Mouse (Mus musculus) forebrain, embryonic 14.5 days (tissue): ENCODE data around the gene Otud4. TPM values are rescaled to one million over a fixed set of nuclear protein-coding genes. Genes with fewer than 3 reads are reported as not detected.
"Not testable (repeated sequence)": the region's sequence is repeated elsewhere in the genome, so short reads cannot be mapped to it uniquely, and the experiment has no call there.

Source experiments
- ATAC-seq: fragments of 200-750 bp; cut with Nextera tagmentation; 2 replicates; pipeline ENCODE4 v1.8.0; 2017; ENCODE audit warnings: mild to moderate bottlenecking, moderate library complexity
- DNase-seq: peaks from one replicate; pipeline ENCODE4 v3.0.0-alpha.2; 2015; ENCODE audit warnings: low spot score
- H3K27ac ChIP-seq: fragments of 300-500 bp; sonication (generic); 2 replicates; pipeline ENCODE4 v1.5.1; 2014; ENCODE audit warnings: low read depth, mild to moderate bottlenecking, control low read depth, low read length, moderate library complexity
- H3K27me3 ChIP-seq: fragments of 300-500 bp; sonication (generic); replicated peaks from 2 replicates; pipeline ENCODE4 v1.6.1; 2014; ENCODE audit warnings: low read length, control low read depth, mixed read lengths; ENCODE audit not compliant: control insufficient read depth, insufficient read depth
- H3K36me3 ChIP-seq: fragments of 300-500 bp; sonication (generic); 2 replicates; pipeline ENCODE4 v1.6.1; 2014; ENCODE audit warnings: low read length, control low read depth; ENCODE audit not compliant: control insufficient read depth, insufficient read depth
- H3K4me1 ChIP-seq: fragments of 300-500 bp; sonication (generic); 2 replicates; pipeline ENCODE4 v1.6.1; 2014; ENCODE audit warnings: antibody characterized with exemption, low read length, control low read depth; ENCODE audit not compliant: control insufficient read depth, insufficient read depth
- H3K4me2 ChIP-seq: fragments of 300-500 bp; sonication (generic); 2 replicates; pipeline ENCODE4 v1.6.1; 2014; ENCODE audit warnings: mild to moderate bottlenecking, control low read depth, low read length
- H3K4me3 ChIP-seq: fragments of 300-500 bp; sonication (generic); 2 replicates; pipeline ENCODE4 v1.5.1; 2014; ENCODE audit warnings: low read depth, low read length, control low read depth
- H3K9ac ChIP-seq: fragments of 300-500 bp; sonication (generic); 2 replicates; pipeline ENCODE4 v1.6.1; 2014; ENCODE audit warnings: mild to moderate bottlenecking, low read length, control low read depth, moderate library complexity
- H3K9me3 ChIP-seq: fragments of 300-500 bp; sonication (generic); replicated peaks from 2 replicates; pipeline ENCODE4 v1.6.1; 2016; ENCODE audit warnings: low read length, control low read depth, mixed read lengths; ENCODE audit not compliant: control insufficient read depth
- WGBS: fragments of 180-500 bp; shearing (Covaris S2); extraction: QIAGEN DNeasy Blood & Tissue Kit; methylation state at CpG from one replicate; pipeline ENCODE4 v1.1.7; 2014; 5-methylcytosine and 5-hydroxymethylcytosine counted together
- polyA plus RNA-seq: library from polyadenylated mRNA; unstranded; fragments of >200 nt; fragmentation: Nextera tagmentation; extraction: Ambion mirVana; gene quantifications from 2 replicates; pipeline ENCODE4 v1.2.1, GENCODE M21; 2014

The Otud4 gene
- polyA plus RNA-seq, 1 experiment from 2014 or later, result 16.2 TPM

- no peak overlapping the region for H3K9ac ChIP-seq
- no peak overlapping the region for H3K4me2 ChIP-seq
- H3K27ac ChIP-seq, result no peak overlapping the region
- H3K4me3 ChIP-seq, result no peak overlapping the region
- no peak for DNase-seq
- WGBS, result 93% methylated on average over 4 of the region's 4 CpGs
- no peaks in the 10 kb centered on the region for H3K4me1 ChIP-seq
- peaks cover 30% of the 10 kb centered on the region for H3K36me3 ChIP-seq
- ATAC-seq, result no peak
- no peaks in the 10 kb centered on the region for H3K27me3 ChIP-seq
- H3K9me3 ChIP-seq, result no peaks in the 10 kb centered on the region
Observed at GRCm38 (mm10) chr8:79653736-79654135, 14.3 kb downstream of the Otud4 start.

GRCm38 (mm10) chr8:79658715-79659114, 19.3 kb downstream of the Otud4 start:
- H3K9ac ChIP-seq, H3K27ac ChIP-seq, H3K27me3 ChIP-seq, H3K9me3 ChIP-seq, DNase-seq, H3K4me2 ChIP-seq, H3K4me3 ChIP-seq, H3K4me1 ChIP-seq, ATAC-seq: not testable (repeated sequence)
- 86% methylated on average over 4 of the region's 4 CpGs for WGBS
- peaks cover 59% of the 10 kb centered on the region for H3K36me3 ChIP-seq

GRCm38 (mm10) chr8:79676461-79676860, 37.0 kb downstream of the Otud4 start:
- Histone ChIP-seq H3K9me3 (no peaks in the 10 kb centered on the region), H3K4me3 (no peak overlapping the region), H3K4me2 (no peak overlapping the region), H3K27ac (no peak overlapping the region), H3K36me3 (peaks cover 49% of the 10 kb centered on the region), H3K27me3 (no peaks in the 10 kb centered on the region), H3K4me1 (no peaks in the 10 kb centered on the region), H3K9ac (no peak overlapping the region)
- no peak for DNase-seq
- WGBS, result 87% methylated on average over 4 of the region's 4 CpGs
- ATAC-seq, result no peak

- Histone ChIP-seq H3K36me3 (peaks cover 42% of the 10 kb centered on the region), H3K27ac (no peak overlapping the region), H3K27me3 (no peaks in the 10 kb centered on the region), H3K9me3 (no peaks in the 10 kb centered on the region), H3K4me2 (no peak overlapping the region), H3K9ac (no peak overlapping the region), H3K4me3 (no peak overlapping the region), H3K4me1 (no peaks in the 10 kb centered on the region)
- 76% methylated on average over 5 of the region's 5 CpGs for WGBS
- ATAC-seq (no peak), DNase-seq (no peak)
Observed at GRCm38 (mm10) chr8:79679005-79679404, 39.6 kb downstream of the Otud4 start.

- not testable (repeated sequence) for H3K9me3 ChIP-seq, H3K27ac ChIP-seq, H3K27me3 ChIP-seq, DNase-seq, ATAC-seq, H3K9ac ChIP-seq, H3K4me3 ChIP-seq, H3K4me1 ChIP-seq
- Histone ChIP-seq H3K4me2 (peak overlapping the region; percentile 44; the same call in 1 of the 2 replicates), H3K36me3 (peaks cover 43% of the 10 kb centered on the region)
- WGBS, result 54% methylated on average over 10 of the region's 10 CpGs
Observed at GRCm38 (mm10) chr8:79680083-79680482, 40.7 kb downstream of the Otud4 start.

GRCm38 (mm10) chr8:79680555-79680954, 41.1 kb downstream of the Otud4 start:
- Histone ChIP-seq H3K27me3 (no peaks in the 10 kb centered on the region), H3K4me1 (no peaks in the 10 kb centered on the region), H3K27ac (no peak overlapping the region), H3K9me3 (no peaks in the 10 kb centered on the region), H3K4me3 (peak overlapping the region; percentile 19), H3K4me2 (peak overlapping the region; percentile 44), H3K9ac (peak overlapping the region; percentile 46; the same call in 1 of the 2 replicates), H3K36me3 (peaks cover 41% of the 10 kb centered on the region)
- ATAC-seq, result peak; percentile 54; the same call in 1 of the 2 replicates
- WGBS, result 8% methylated on average over 34 of the region's 34 CpGs
- DNase-seq, result peak; percentile 17

- no peak overlapping the region for H3K27ac ChIP-seq
- peak overlapping the region; percentile 44 for H3K4me2 ChIP-seq
- H3K9me3 ChIP-seq, result no peaks in the 10 kb centered on the region
- DNase-seq (no peak), ATAC-seq (0 out of 2 replicates have a peak, but pooled peaks have one; percentile 53)
- H3K4me3 ChIP-seq, result peak overlapping the region; percentile 19
- no peaks in the 10 kb centered on the region for H3K4me1 ChIP-seq
- no peaks in the 10 kb centered on the region for H3K27me3 ChIP-seq
- H3K36me3 ChIP-seq, result peaks cover 44% of the 10 kb centered on the region
- H3K9ac ChIP-seq, result 0 out of 2 replicates have a peak overlapping the region, but pooled peaks have one; percentile 46
- 40% methylated on average over 2 of the region's 2 CpGs for WGBS
Observed at GRCm38 (mm10) chr8:79680965-79681364, 41.5 kb downstream of the Otud4 start.

GRCm38 (mm10) chr8:79685927-79686326, 46.5 kb downstream of the Otud4 start:
- H3K4me2 ChIP-seq, H3K27me3 ChIP-seq, DNase-seq, H3K27ac ChIP-seq, H3K4me1 ChIP-seq, H3K9me3 ChIP-seq, ATAC-seq, H3K9ac ChIP-seq, H3K4me3 ChIP-seq: not testable (repeated sequence)
- peaks cover 78% of the 10 kb centered on the region for H3K36me3 ChIP-seq
- 90% methylated on average over 5 of the region's 5 CpGs for WGBS

- Histone ChIP-seq H3K27me3 (no peaks in the 10 kb centered on the region), H3K4me2 (no peak overlapping the region), H3K9ac (no peak overlapping the region), H3K9me3 (no peaks in the 10 kb centered on the region), H3K36me3 (peaks cover 80% of the 10 kb centered on the region), H3K4me3 (no peak overlapping the region), H3K4me1 (no peaks in the 10 kb centered on the region), H3K27ac (no peak overlapping the region)
- ATAC-seq (no peak), DNase-seq (no peak)
- 76% methylated on average over 2 of the region's 2 CpGs for WGBS
Observed at GRCm38 (mm10) chr8:79692531-79692930, 53.1 kb downstream of the Otud4 start.
